Mouse (Mus musculus): ENCODE measurements at regions not wholly inside any gene's neighbourhood (a gene's known extent, or its start where the extent isn't known, plus 50 kb on each side); places are given as distances from the start of the nearest gene placed in this dataset.
"Not testable (repeated sequence)": the region's sequence is repeated elsewhere in the genome, so short reads cannot be mapped to it uniquely, and the experiment has no call there.

- no peak for DNase-seq
Measured at GRCm38 (mm10) chr3:5806947-5807575, 56.5 kb downstream of the Gm8797 start.

- no peak for DNase-seq
Measured at GRCm38 (mm10) chr3:5811071-5811590, 60.5 kb downstream of the Gm8797 start.

GRCm38 (mm10) chr3:5820243-5820642, 69.6 kb downstream of the Gm8797 start:
- DNase-seq, result not testable (repeated sequence)

- DNase-seq, result peak; percentile 100
Measured at GRCm38 (mm10) chr3:5860237-5860636, 109.6 kb downstream of the Gm8797 start.

- DNase-seq, result no peak
Measured at GRCm38 (mm10) chr3:5870407-5870806, 119.8 kb downstream of the Gm8797 start.

GRCm38 (mm10) chr3:5879113-5879512, 128.5 kb downstream of the Gm8797 start:
- no peak for DNase-seq

- no peak for DNase-seq
Measured at GRCm38 (mm10) chr3:5917536-5917935, 166.9 kb downstream of the Gm8797 start.

- not testable (repeated sequence) for DNase-seq
Measured at GRCm38 (mm10) chr3:5950243-5950642, 199.6 kb downstream of the Gm8797 start.

GRCm38 (mm10) chr3:5989011-5989645, 238.5 kb downstream of the Gm8797 start:
- DNase-seq, result not testable (repeated sequence)

- DNase-seq, result no peak
Measured at GRCm38 (mm10) chr3:6004423-6004822, 253.8 kb downstream of the Gm8797 start.

- no peak for DNase-seq
Measured at GRCm38 (mm10) chr3:6018749-6019148, 268.1 kb downstream of the Gm8797 start.

GRCm38 (mm10) chr3:6041325-6041724, 290.7 kb downstream of the Gm8797 start:
- DNase-seq, result not testable (repeated sequence)

GRCm38 (mm10) chr3:6049472-6050045, 299.0 kb downstream of the Gm8797 start:
- DNase-seq, result no peak

- DNase-seq, result no peak
Measured at GRCm38 (mm10) chr3:6051901-6052300, 301.3 kb downstream of the Gm8797 start.

GRCm38 (mm10) chr3:6083855-6084254, 333.2 kb downstream of the Gm8797 start:
- no peak for DNase-seq

GRCm38 (mm10) chr3:6087267-6087666, 336.7 kb downstream of the Gm8797 start:
- DNase-seq, result no peak

GRCm38 (mm10) chr3:6093931-6094330, 343.3 kb downstream of the Gm8797 start:
- DNase-seq, result no peak

- not testable (repeated sequence) for DNase-seq
Measured at GRCm38 (mm10) chr3:6094410-6094809, 343.8 kb downstream of the Gm8797 start.

GRCm38 (mm10) chr3:6100863-6101262, 350.3 kb downstream of the Gm8797 start:
- DNase-seq, result no peak

- no peak for DNase-seq
Measured at GRCm38 (mm10) chr3:6102866-6103265, 352.3 kb downstream of the Gm8797 start.

GRCm38 (mm10) chr3:6106659-6107058, 356.1 kb downstream of the Gm8797 start:
- DNase-seq, result no peak

- no peak for DNase-seq
Measured at GRCm38 (mm10) chr3:6107377-6108155, 357.0 kb downstream of the Gm8797 start.

GRCm38 (mm10) chr3:6118721-6119120, 368.1 kb downstream of the Gm8797 start:
- no peak for DNase-seq
